Mouse (Mus musculus): Measurements from ENCODE around the gene Pfdn6. TPM values are rescaled to one million over a fixed set of nuclear protein-coding genes. Genes with fewer than 3 reads are reported as not detected.

Gene Pfdn6
- polyA plus RNA-seq, 1 experiment from 2014 or later, result 171 TPM

- WGBS, result 2% methylated on average over 26 of the region's 26 CpGs
- peak; percentile 41 for ATAC-seq (replicated peaks; ENCODE audit: low FRiP score)
Measured at GRCm38 (mm10) chr17:33940981-33941380, 838 bp upstream of the Pfdn6 start.

DNA sequence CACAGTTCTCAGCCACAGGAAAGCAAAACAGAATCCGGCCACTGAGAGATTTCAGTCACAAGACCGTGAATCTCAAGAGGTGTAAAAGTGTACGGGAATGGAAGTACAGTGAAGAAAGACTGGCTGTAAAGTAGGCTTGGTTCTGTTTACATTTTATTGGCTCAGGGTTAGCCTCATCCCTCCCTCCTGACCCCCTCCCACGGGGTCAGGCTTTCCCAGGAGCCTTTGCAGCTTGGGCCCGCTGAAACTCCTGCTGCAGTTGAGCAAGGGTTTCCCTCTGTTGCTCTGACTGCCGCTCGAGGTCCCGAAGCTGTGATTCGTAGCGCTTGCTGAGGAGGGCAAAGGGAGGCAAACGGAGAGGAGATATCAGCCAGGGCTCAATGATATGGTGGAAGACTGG, 1.4 kb downstream of the Pfdn6 start:
- H3K27ac ChIP-seq, result no peak overlapping the region
- H3K4me2 ChIP-seq, result peak overlapping the region; percentile 94
- H3K4me3 ChIP-seq (replicated peaks), result peak overlapping the region; percentile 90
- H3K4me1 ChIP-seq, result peaks cover 25% of the 10 kb centered on the region
- no peaks in the 10 kb centered on the region for H3K9me3 ChIP-seq (replicated peaks)
- peak overlapping the region; percentile 86; the same call in 1 of the 2 replicates for H3K9ac ChIP-seq
- 67% methylated on average over 11 of the region's 11 CpGs for WGBS
- H3K27me3 ChIP-seq, result no peaks in the 10 kb centered on the region
- no peak for ATAC-seq (replicated peaks; ENCODE audit: low FRiP score)
- peaks cover 56% of the 10 kb centered on the region for H3K36me3 ChIP-seq

More at GRCm38 (mm10) chr17:33940981-33941380, 838 bp upstream of the Pfdn6 start:
- Histone ChIP-seq H3K36me3 (peaks cover 66% of the 10 kb centered on the region), H3K9ac (peak overlapping the region; percentile 86), H3K4me1 (peaks cover 25% of the 10 kb centered on the region), H3K9me3 (replicated peaks) (no peaks in the 10 kb centered on the region), H3K27ac (no peak overlapping the region), H3K4me3 (replicated peaks) (peak overlapping the region; percentile 90), H3K27me3 (no peaks in the 10 kb centered on the region), H3K4me2 (peak overlapping the region; percentile 94)

DNA sequence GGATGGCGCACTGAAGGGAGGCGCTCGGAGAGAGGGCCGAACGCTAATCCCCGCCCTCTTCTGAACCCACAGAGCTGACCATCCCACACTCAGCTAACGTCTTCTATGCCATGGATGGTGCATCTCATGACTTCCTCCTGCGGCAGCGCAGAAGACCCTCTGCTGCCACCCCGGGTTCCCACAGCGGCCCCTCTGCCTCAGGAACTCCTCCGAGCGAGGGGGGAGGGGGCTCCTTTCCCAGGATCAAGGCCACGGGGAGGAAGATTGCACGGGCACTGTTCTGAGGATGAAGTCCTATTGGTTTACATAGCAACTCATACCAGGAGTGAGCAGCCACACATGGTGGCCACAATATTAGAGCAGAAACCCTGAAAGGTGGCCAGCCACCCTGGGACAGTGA, 3.1 kb downstream of the Pfdn6 start:
- H3K27me3 ChIP-seq, result no peaks in the 10 kb centered on the region
- no peak overlapping the region for H3K27ac ChIP-seq
- no peak overlapping the region for H3K4me2 ChIP-seq
- peaks cover 22% of the 10 kb centered on the region for H3K4me1 ChIP-seq
- H3K36me3 ChIP-seq, result peaks cover 57% of the 10 kb centered on the region
- no peak overlapping the region for H3K9ac ChIP-seq
- 84% methylated on average over 15 of the region's 15 CpGs for WGBS
- ATAC-seq (replicated peaks; ENCODE audit: low FRiP score), result no peak
- H3K9me3 ChIP-seq (replicated peaks), result no peaks in the 10 kb centered on the region
- H3K4me3 ChIP-seq (replicated peaks), result no peak overlapping the region

GRCm38 (mm10) chr17:33935422-33936055, 4.6 kb downstream of the Pfdn6 start:
- Histone ChIP-seq H3K27ac (no peak overlapping the region), H3K4me2 (no peak overlapping the region), H3K27me3 (no peaks in the 10 kb centered on the region), H3K9me3 (replicated peaks) (no peaks in the 10 kb centered on the region), H3K4me3 (replicated peaks) (no peak overlapping the region), H3K36me3 (peaks cover 57% of the 10 kb centered on the region), H3K4me1 (peaks cover 21% of the 10 kb centered on the region), H3K9ac (no peak overlapping the region)
- ATAC-seq (replicated peaks; ENCODE audit: low FRiP score), result no peak
- 81% methylated on average over 21 of the region's 21 CpGs for WGBS

- ATAC-seq (replicated peaks; ENCODE audit: low FRiP score), result no peak
- peaks cover 21% of the 10 kb centered on the region for H3K4me1 ChIP-seq
- no peak overlapping the region for H3K27ac ChIP-seq
- no peaks in the 10 kb centered on the region for H3K9me3 ChIP-seq (replicated peaks)
- no peak overlapping the region for H3K9ac ChIP-seq
- no peaks in the 10 kb centered on the region for H3K27me3 ChIP-seq
- peaks cover 46% of the 10 kb centered on the region for H3K36me3 ChIP-seq
- WGBS, result 90% methylated on average over 15 of the region's 15 CpGs
- H3K4me3 ChIP-seq (replicated peaks), result no peak overlapping the region
- no peak overlapping the region for H3K4me2 ChIP-seq
Measured at GRCm38 (mm10) chr17:33932970-33933369, 7.2 kb downstream of the Pfdn6 start.

GRCm38 (mm10) chr17:33932448-33932847, 7.7 kb downstream of the Pfdn6 start:
- H3K4me2 ChIP-seq, result no peak overlapping the region
- H3K9ac ChIP-seq, result no peak overlapping the region
- no peak for ATAC-seq (replicated peaks; ENCODE audit: low FRiP score)
- H3K27ac ChIP-seq, result no peak overlapping the region
- H3K9me3 ChIP-seq (replicated peaks), result no peaks in the 10 kb centered on the region
- peaks cover 44% of the 10 kb centered on the region for H3K36me3 ChIP-seq
- H3K4me3 ChIP-seq (replicated peaks), result no peak overlapping the region
- WGBS, result 86% methylated on average over 14 of the region's 14 CpGs
- peaks cover 24% of the 10 kb centered on the region for H3K4me1 ChIP-seq
- no peaks in the 10 kb centered on the region for H3K27me3 ChIP-seq

- Histone ChIP-seq H3K27ac (no peak overlapping the region), H3K4me1 (peaks cover 24% of the 10 kb centered on the region), H3K4me3 (replicated peaks) (no peak overlapping the region), H3K4me2 (no peak overlapping the region), H3K27me3 (no peaks in the 10 kb centered on the region), H3K9me3 (replicated peaks) (no peaks in the 10 kb centered on the region), H3K9ac (no peak overlapping the region), H3K36me3 (peaks cover 41% of the 10 kb centered on the region)
- 93% methylated on average over 11 of the region's 11 CpGs for WGBS
- no peak for ATAC-seq (replicated peaks; ENCODE audit: low FRiP score)
Measured at GRCm38 (mm10) chr17:33931947-33932346, 8.2 kb downstream of the Pfdn6 start.

DNA sequence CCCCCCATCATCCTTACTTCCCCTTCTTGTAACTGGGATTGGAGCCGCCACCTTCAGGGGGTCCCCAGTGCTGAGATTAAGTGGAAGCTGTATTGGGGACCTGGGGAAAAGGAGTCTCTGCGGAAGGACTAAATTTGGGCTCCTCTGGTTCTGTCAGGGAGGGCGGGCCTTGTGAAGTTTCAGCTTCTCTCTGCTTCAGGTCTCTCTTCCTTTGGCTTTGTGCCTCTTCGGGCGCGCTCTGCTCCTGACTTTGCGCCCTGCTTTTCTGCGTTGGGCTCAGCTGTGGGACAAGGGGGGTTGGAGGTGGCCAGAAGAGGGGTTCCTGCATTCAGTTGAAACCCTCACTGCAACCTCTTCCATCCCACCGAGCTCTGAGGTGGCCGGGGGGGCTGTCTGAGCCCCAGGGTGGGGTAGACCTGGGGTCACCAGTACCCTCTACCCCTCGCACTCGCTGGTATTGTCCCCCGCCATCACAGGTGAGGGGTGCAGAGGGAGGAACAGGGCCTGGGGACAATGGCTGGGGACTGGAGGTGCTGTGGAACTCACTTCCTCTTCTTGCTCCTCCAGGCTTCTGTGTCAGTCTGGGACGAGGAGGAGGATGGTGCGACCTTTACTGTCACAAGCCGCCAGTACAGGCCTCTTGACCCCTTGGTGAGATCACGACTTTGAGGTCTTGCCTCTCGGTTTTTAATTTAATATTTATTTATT, 8.8 kb downstream of the Pfdn6 start:
- peak overlapping the region; percentile 99 for H3K4me2 ChIP-seq
- H3K27ac ChIP-seq, result no peak overlapping the region
- H3K9me3 ChIP-seq (replicated peaks), result no peaks in the 10 kb centered on the region
- H3K27me3 ChIP-seq, result no peaks in the 10 kb centered on the region
- 38% methylated on average over 18 of the region's 18 CpGs for WGBS
- H3K9ac ChIP-seq, result peak overlapping the region; percentile 90
- no peak for ATAC-seq (replicated peaks; ENCODE audit: low FRiP score)
- H3K4me3 ChIP-seq (replicated peaks), result peak overlapping the region; percentile 87
- H3K4me1 ChIP-seq, result peaks cover 24% of the 10 kb centered on the region
- H3K36me3 ChIP-seq, result peaks cover 38% of the 10 kb centered on the region

DNA sequence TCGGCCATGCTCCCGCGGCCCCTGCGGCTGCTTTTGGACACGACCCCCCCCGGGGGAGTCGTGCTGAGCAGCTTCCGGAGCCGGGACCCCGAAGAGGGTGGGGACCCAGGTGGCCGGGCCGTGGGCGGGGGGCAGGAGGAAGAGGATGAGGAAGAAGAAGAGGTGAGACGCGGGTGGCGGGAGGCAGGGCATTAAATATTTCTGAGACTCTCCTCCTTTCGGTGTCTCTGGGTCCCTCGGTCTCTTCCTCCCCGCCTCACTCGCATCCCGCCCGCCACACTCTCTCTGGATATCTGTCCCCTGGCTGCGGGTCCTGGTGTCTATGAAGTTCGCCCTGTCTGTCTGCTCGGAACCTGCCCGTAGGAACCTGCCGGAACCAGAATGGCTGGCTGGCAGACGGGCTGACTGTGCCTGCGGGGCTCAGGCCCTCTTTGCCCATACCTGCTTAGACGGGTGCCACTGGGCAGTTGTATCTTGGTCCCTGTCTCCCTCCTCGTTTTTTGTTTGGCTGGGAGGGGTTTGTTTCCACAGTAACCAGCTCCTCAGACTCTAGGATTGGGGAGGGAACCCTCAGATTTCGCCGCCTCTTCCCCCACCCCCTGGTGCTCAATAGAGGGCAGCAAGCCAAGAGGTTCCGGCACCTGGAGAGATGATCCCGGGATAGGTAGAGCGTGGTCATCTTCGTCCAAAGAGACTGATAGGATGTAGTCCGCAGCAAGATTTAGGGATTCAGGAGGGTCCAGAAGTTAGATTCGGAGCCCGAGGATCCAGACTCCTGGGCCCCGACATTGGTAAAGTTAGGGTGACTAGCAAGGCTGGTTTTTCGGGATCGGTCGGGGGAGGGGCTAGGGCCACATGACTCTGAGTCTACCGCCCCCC, 9.6 kb downstream of the Pfdn6 start:
- under 1% methylated on average over 45 of the region's 45 CpGs for WGBS
- H3K36me3 ChIP-seq, result peaks cover 36% of the 10 kb centered on the region
- H3K9me3 ChIP-seq (replicated peaks), result no peaks in the 10 kb centered on the region
- H3K4me1 ChIP-seq, result peaks cover 24% of the 10 kb centered on the region
- peak overlapping the region; percentile 87 for H3K4me3 ChIP-seq (replicated peaks)
- no peaks in the 10 kb centered on the region for H3K27me3 ChIP-seq
- peak overlapping the region; percentile 99 for H3K4me2 ChIP-seq
- peak overlapping the region; percentile 90 for H3K9ac ChIP-seq
- ATAC-seq (replicated peaks; ENCODE audit: low FRiP score), result peak; percentile 16; the same call in 1 of the 2 replicates
- peak overlapping the region; percentile 98 for H3K27ac ChIP-seq

GRCm38 (mm10) chr17:33929371-33930279, 10.5 kb downstream of the Pfdn6 start, which contains the start of gene Rgl2:
Rgl2 (plus strand) TSS chr17:33929543.
- peak within 1 kb of the TSS; percentile 98 for H3K27ac ChIP-seq
- H3K9me3 ChIP-seq (replicated peaks), result no peaks in the 10 kb centered on the region
- H3K36me3 ChIP-seq, result peaks cover 33% of the 10 kb centered on the region
- H3K4me1 ChIP-seq, result peaks cover 24% of the 10 kb centered on the region
- WGBS, result under 1% methylated on average over 79 of the region's 80 CpGs
- peak within 1 kb of the TSS; percentile 99 for H3K4me2 ChIP-seq
- peak within 1 kb of the TSS; percentile 87 for H3K4me3 ChIP-seq (replicated peaks)
- H3K9ac ChIP-seq, result peak within 1 kb of the TSS; percentile 90
- ATAC-seq (replicated peaks; ENCODE audit: low FRiP score), result peak; percentile 83
- no peaks in the 10 kb centered on the region for H3K27me3 ChIP-seq

Measured in kidney, embryonic 15.5 days (tissue).